Comparison of ENCODE assay signal across 7 mouse cellular contexts in genomic region chr11:17279959-17280358, GRCm38 (mm10). TPM values are rescaled to one million over a fixed set of nuclear protein-coding genes. Genes with fewer than 3 reads are reported as not detected.
DNase-seq lines count a peak whose midpoint lies in the region; ATAC-seq lines count a peak whose summit lies in the region.

No protein-coding gene starts in this region.

- no peaks in the 10 kb centered on the region for H3K4me1 ChIP-seq in forebrain, embryonic 15.5 days
- H3K4me1 ChIP-seq in kidney, embryonic 16.5 days (ENCODE audit: insufficient read depth, low read length) = no peaks in the 10 kb centered on the region
- no peaks in the 10 kb centered on the region for H3K4me1 ChIP-seq in lung, embryonic 16.5 days (replicated peaks; ENCODE audit: control insufficient read depth, insufficient read depth, low read length)

- peak; percentile 87 for ATAC-seq in forebrain, embryonic 15.5 days (replicated peaks)
- peak; percentile 69; the same call in 1 of the 2 replicates for ATAC-seq in kidney, embryonic 16.5 days (ENCODE audit: low FRiP score, low TSS enrichment)
- peak; percentile 69 for ATAC-seq in lung, embryonic 16.5 days (ENCODE audit: low read depth)

- 0 out of 2 replicates have a peak, but pooled peaks cover 3% of the 10 kb centered on the region for H3K27me3 ChIP-seq in forebrain, embryonic 15.5 days
- H3K27me3 ChIP-seq in kidney, embryonic 16.5 days (ENCODE audit: insufficient read depth, low read length) = no peaks in the 10 kb centered on the region
- H3K27me3 ChIP-seq in lung, embryonic 16.5 days (ENCODE audit: control insufficient read depth, insufficient read depth, low read depth, low read length) = no peaks in the 10 kb centered on the region

- no peak overlapping the region for H3K4me2 ChIP-seq in forebrain, embryonic 15.5 days (replicated peaks)
- H3K4me2 ChIP-seq in kidney, embryonic 16.5 days (replicated peaks; ENCODE audit: low read depth, low read length) = no peak overlapping the region
- H3K4me2 ChIP-seq in lung, embryonic 16.5 days (ENCODE audit: low read depth, low read length) = no peak overlapping the region

- no peak overlapping the region for H3K27ac ChIP-seq in forebrain, embryonic 15.5 days (replicated peaks)
- H3K27ac ChIP-seq in kidney, embryonic 16.5 days (ENCODE audit: low read length) = no peak overlapping the region
- H3K27ac ChIP-seq in lung, embryonic 16.5 days (ENCODE audit: low read length) = no peak overlapping the region

- peak; percentile 80 for DNase-seq in 416B (ENCODE audit: low read depth)
- DNase-seq in CD4-positive helper T cell, adult 2 months (ENCODE audit: low read depth, low spot score) = peak; percentile 53
- peak; percentile 24 for DNase-seq in c-Kit-negative CD71-positive TER-119-positive erythroid progenitor cells, embryonic 14.5 days (ENCODE audit: low read depth, low spot score)
- peak; percentile 79 for DNase-seq in retina, embryonic 14.5 days (ENCODE audit: low spot score)

- H3K36me3 ChIP-seq in forebrain, embryonic 15.5 days = no peaks in the 10 kb centered on the region
- no peaks in the 10 kb centered on the region for H3K36me3 ChIP-seq in kidney, embryonic 16.5 days (ENCODE audit: insufficient read depth, low read length)
- no peaks in the 10 kb centered on the region for H3K36me3 ChIP-seq in lung, embryonic 16.5 days (ENCODE audit: control insufficient read depth, insufficient read depth, low read length)

- WGBS in forebrain, embryonic 15.5 days = 16% methylated on average over 9 of the region's 9 CpGs
- 13% methylated on average over 9 of the region's 9 CpGs for WGBS in kidney, embryonic 16.5 days
- 13% methylated on average over 9 of the region's 9 CpGs for WGBS in lung, embryonic 16.5 days

- no peak overlapping the region for H3K4me3 ChIP-seq in forebrain, embryonic 15.5 days
- H3K4me3 ChIP-seq in kidney, embryonic 16.5 days (ENCODE audit: low read length) = no peak overlapping the region
- no peak overlapping the region for H3K4me3 ChIP-seq in lung, embryonic 16.5 days (ENCODE audit: low read length)

- H3K9ac ChIP-seq in forebrain, embryonic 15.5 days (replicated peaks) = no peak overlapping the region
- no peak overlapping the region for H3K9ac ChIP-seq in kidney, embryonic 16.5 days (replicated peaks; ENCODE audit: low read length)
- no peak overlapping the region for H3K9ac ChIP-seq in lung, embryonic 16.5 days (ENCODE audit: low read length)

- H3K9me3 ChIP-seq in forebrain, embryonic 15.5 days = no peaks in the 10 kb centered on the region
- H3K9me3 ChIP-seq in kidney, embryonic 16.5 days (ENCODE audit: low read length) = no peaks in the 10 kb centered on the region
- no peaks in the 10 kb centered on the region for H3K9me3 ChIP-seq in lung, embryonic 16.5 days (ENCODE audit: control insufficient read depth, low read length)

RNA-seq across cellular contexts. Expression of gene C1d, which starts 22.6 kb away (rescaled TPM):
- polyA plus RNA-seq in forebrain, embryonic 15.5 days (2015; fragmentation: Nextera tagmentation; extraction: Ambion mirVana) = 104 and 114 TPM in 2 replicates
- 90.2 and 98.0 TPM in 2 replicates for polyA plus RNA-seq in kidney, embryonic 16.5 days (2015; fragmentation: Nextera tagmentation; extraction: Ambion mirVana)
- polyA plus RNA-seq in lung, embryonic 16.5 days (2015; fragmentation: Nextera tagmentation; extraction: Ambion mirVana) = 88.2 and 89.1 TPM in 2 replicates

Comparison
In these comparisons a context has a peak if more than half of its experiments do, and no peak if none do; other contexts are left out.
1. DNase-seq: peak in every context shown above with its lines; median percentile 80 in 416B; 79 in retina, embryonic 14.5 days; 53 in CD4-positive helper T cell, adult 2 months; 24 in c-Kit-negative CD71-positive TER-119-positive erythroid progenitor cells, embryonic 14.5 days.